Mouse (Mus musculus) brain, embryonic 14.5 days (tissue): ENCODE measurements around the gene Ebf1.

Experiments
- CTCF ChIP-seq: fragments of 200-500 bp; IDR thresholded peaks from 2 replicates; pipeline ENCODE4 v1.5.1; 2012; ENCODE audit warnings: inconsistent platforms, mild to moderate bottlenecking, moderate library complexity, borderline replicate concordance; ENCODE audit not compliant: insufficient read depth, insufficient read length; ENCODE audit errors: extremely low read depth
- POLR2A ChIP-seq: fragments of 200-500 bp; IDR thresholded peaks from 2 replicates; pipeline ENCODE4 v1.6.1; 2012; ENCODE audit warnings: mild to moderate bottlenecking, inconsistent platforms, borderline replicate concordance; ENCODE audit not compliant: poor library complexity, insufficient read depth, insufficient read length, severe bottlenecking; ENCODE audit errors: extremely low read depth

GRCm38 (mm10) chr11:44949140-44949539 is 332.0 kb downstream of the Ebf1 start:
- TF ChIP-seq CTCF (no peak), POLR2A (no peak)
